Mouse (Mus musculus) thymus, adult 2 months (tissue): ENCODE data around the gene Spop.

ENCODE experiments used
- CTCF ChIP-seq: fragments of 200-500 bp; IDR thresholded peaks from 2 replicates; pipeline ENCODE4 v1.5.1; 2012; ENCODE audit warnings: mild to moderate bottlenecking, control low read depth, low read length, moderate library complexity, borderline replicate concordance; ENCODE audit not compliant: control insufficient read depth, poor library complexity, insufficient read depth; ENCODE audit errors: extremely low read depth
- POLR2A ChIP-seq: fragments of 200-500 bp; IDR thresholded peaks from 2 replicates; pipeline ENCODE4 v1.6.1; 2012; ENCODE audit warnings: mild to moderate bottlenecking, low read length, control low read depth, moderate library complexity; ENCODE audit not compliant: control insufficient read depth, poor library complexity, insufficient read depth; ENCODE audit errors: extremely low read depth

- TF ChIP-seq POLR2A = no peak
- TF ChIP-seq CTCF = no peak
Observed at GRCm38 (mm10) chr11:95412615-95413014, 1.3 kb upstream of the Spop start.
